Mouse (Mus musculus) liver, embryonic 13.5 days (tissue): ENCODE measurements around the gene Pknox1. TPM values are rescaled to one million over a fixed set of nuclear protein-coding genes. Genes with fewer than 3 reads are reported as not detected.

Experiments
- ATAC-seq: fragments of 200-750 bp; cut with Nextera tagmentation; 2 replicates; pipeline ENCODE4 v1.8.0; 2017; ENCODE audit warnings: low read depth, mild to moderate bottlenecking, moderate number of reproducible peaks, moderate library complexity
- DNase-seq: peaks from one replicate; pipeline ENCODE4 v3.0.0; 2022
- H3K27ac ChIP-seq: fragments of 300-500 bp; sonication (generic); 2 replicates; pipeline ENCODE4 v1.5.1; 2015; ENCODE audit warnings: moderate library complexity, mild to moderate bottlenecking, inconsistent platforms
- H3K27me3 ChIP-seq: fragments of 300-500 bp; sonication (generic); 2 replicates; pipeline ENCODE4 v1.6.1; 2015; ENCODE audit warnings: mild to moderate bottlenecking, inconsistent platforms
- H3K36me3 ChIP-seq: fragments of 300-500 bp; sonication (generic); 2 replicates; pipeline ENCODE4 v1.6.1; 2015; ENCODE audit warnings: mild to moderate bottlenecking, inconsistent platforms
- H3K4me1 ChIP-seq: fragments of 300-500 bp; sonication (generic); replicated peaks from 2 replicates; pipeline ENCODE4 v1.6.1; 2015; ENCODE audit warnings: inconsistent platforms
- H3K4me2 ChIP-seq: fragments of 300-500 bp; sonication (generic); 2 replicates; pipeline ENCODE4 v1.6.1; 2015; ENCODE audit warnings: inconsistent platforms, mild to moderate bottlenecking, moderate library complexity
- H3K4me3 ChIP-seq: fragments of 300-500 bp; sonication (generic); replicated peaks from 2 replicates; pipeline ENCODE4 v1.5.1; 2015; ENCODE audit warnings: mild to moderate bottlenecking, inconsistent platforms
- H3K9ac ChIP-seq: fragments of 300-500 bp; sonication (generic); 2 replicates; pipeline ENCODE4 v1.6.1; 2015; ENCODE audit warnings: mild to moderate bottlenecking, inconsistent platforms
- H3K9me3 ChIP-seq: fragments of 300-500 bp; sonication (generic); replicated peaks from 2 replicates; pipeline ENCODE4 v1.6.1; 2016; ENCODE audit warnings: inconsistent platforms
- WGBS: fragments of 180-500 bp; shearing (Covaris S2); methylation state at CpG from one replicate; pipeline ENCODE4 v1.1.7; 2015; ENCODE audit not compliant: insufficient replicate concordance; 5-methylcytosine and 5-hydroxymethylcytosine counted together
- polyA plus RNA-seq: library from polyadenylated mRNA; unstranded; fragments of >200 nt; fragmentation: Nextera tagmentation; extraction: Ambion mirVana; gene quantifications from 2 replicates; pipeline ENCODE4 v1.2.1, GENCODE M21; 2015

The Pknox1 gene
- polyA plus RNA-seq, 1 experiment from 2014 or later, result 11.1 TPM

- peaks cover 3% of the 10 kb centered on the region for H3K4me1 ChIP-seq
- no peak overlapping the region for H3K4me3 ChIP-seq
- no peak overlapping the region for H3K9ac ChIP-seq
- H3K4me2 ChIP-seq, result no peak overlapping the region
- H3K27ac ChIP-seq, result no peak overlapping the region
- DNase-seq (no peak), ATAC-seq (no peak)
- WGBS, result 66% methylated on average over 11 of the region's 11 CpGs
- no peaks in the 10 kb centered on the region for H3K9me3 ChIP-seq
- no peaks in the 10 kb centered on the region for H3K36me3 ChIP-seq
- no peaks in the 10 kb centered on the region for H3K27me3 ChIP-seq
Measured at GRCm38 (mm10) chr17:31557124-31557880, 7.2 kb upstream of the Pknox1 start.

- H3K9me3 ChIP-seq, result no peaks in the 10 kb centered on the region
- WGBS, result 66% methylated on average over 10 of the region's 10 CpGs
- H3K36me3 ChIP-seq, result no peaks in the 10 kb centered on the region
- no peak for DNase-seq
- H3K27ac ChIP-seq, result no peak overlapping the region
- ATAC-seq, result no peak
- no peak overlapping the region for H3K4me3 ChIP-seq
- H3K9ac ChIP-seq, result no peak overlapping the region
- no peak overlapping the region for H3K4me2 ChIP-seq
- H3K27me3 ChIP-seq, result no peaks in the 10 kb centered on the region
- H3K4me1 ChIP-seq, result peaks cover 4% of the 10 kb centered on the region
Measured at GRCm38 (mm10) chr17:31557947-31558542, 6.5 kb upstream of the Pknox1 start.

- DNase-seq (no peak), ATAC-seq (no peak)
- Histone ChIP-seq H3K4me1 (peaks cover 13% of the 10 kb centered on the region), H3K36me3 (no peaks in the 10 kb centered on the region), H3K4me2 (no peak overlapping the region), H3K9ac (no peak overlapping the region), H3K9me3 (no peaks in the 10 kb centered on the region), H3K4me3 (no peak overlapping the region), H3K27ac (no peak overlapping the region), H3K27me3 (no peaks in the 10 kb centered on the region)
- WGBS, result 63% methylated on average over 11 of the region's 11 CpGs
Measured at GRCm38 (mm10) chr17:31559021-31559789, 5.3 kb upstream of the Pknox1 start.

- no peaks in the 10 kb centered on the region for H3K27me3 ChIP-seq
- ATAC-seq (no peak), DNase-seq (peak; percentile 34)
- peak overlapping the region; percentile 80 for H3K27ac ChIP-seq
- H3K9ac ChIP-seq, result peak overlapping the region; percentile 78
- no peaks in the 10 kb centered on the region for H3K9me3 ChIP-seq
- no peaks in the 10 kb centered on the region for H3K36me3 ChIP-seq
- peaks cover 39% of the 10 kb centered on the region for H3K4me1 ChIP-seq
- H3K4me3 ChIP-seq, result peak overlapping the region; percentile 60
- H3K4me2 ChIP-seq, result peak overlapping the region; percentile 72
- WGBS, result 11% methylated on average over 12 of the region's 12 CpGs
Measured at GRCm38 (mm10) chr17:31563632-31564014, 911 bp upstream of the Pknox1 start.

GRCm38 (mm10) chr17:31564858-31565140 lies 265 bp downstream of the Pknox1 start:
- Histone ChIP-seq H3K4me1 (peaks cover 42% of the 10 kb centered on the region), H3K9me3 (no peaks in the 10 kb centered on the region), H3K27ac (peak overlapping the region; percentile 93), H3K36me3 (no peaks in the 10 kb centered on the region), H3K4me3 (peak overlapping the region; percentile 94), H3K9ac (peak overlapping the region; percentile 96), H3K4me2 (peak overlapping the region; percentile 98), H3K27me3 (no peaks in the 10 kb centered on the region)
- WGBS, result under 1% methylated on average over 44 of the region's 44 CpGs
- no peak for ATAC-seq
- DNase-seq, result no peak

GRCm38 (mm10) chr17:31565141-31566056 lies 865 bp downstream of the Pknox1 start:
- no peaks in the 10 kb centered on the region for H3K36me3 ChIP-seq
- under 1% methylated on average over 87 of the region's 88 CpGs for WGBS
- H3K9ac ChIP-seq, result peak overlapping the region; percentile 96

GRCm38 (mm10) chr17:31566276-31566675 lies 1.7 kb downstream of the Pknox1 start:
- WGBS, result 68% methylated on average over 6 of the region's 6 CpGs
- H3K4me1 ChIP-seq, result peaks cover 49% of the 10 kb centered on the region
- ATAC-seq, result no peak

More at GRCm38 (mm10) chr17:31565141-31566056, 865 bp downstream of the Pknox1 start:
- ATAC-seq (peak; percentile 21), DNase-seq (peak; percentile 52)
- peaks cover 45% of the 10 kb centered on the region for H3K4me1 ChIP-seq
- H3K9me3 ChIP-seq, result no peaks in the 10 kb centered on the region
- H3K4me3 ChIP-seq, result peak overlapping the region; percentile 94
- H3K27me3 ChIP-seq, result no peaks in the 10 kb centered on the region
- H3K4me2 ChIP-seq, result peak overlapping the region; percentile 98
- H3K27ac ChIP-seq, result peak overlapping the region; percentile 93

GRCm38 (mm10) chr17:31569756-31570155 lies 5.2 kb downstream of the Pknox1 start:
- Histone ChIP-seq H3K27me3 (no peaks in the 10 kb centered on the region), H3K36me3 (no peaks in the 10 kb centered on the region), H3K9me3 (no peaks in the 10 kb centered on the region), H3K9ac (no peak overlapping the region), H3K4me3 (no peak overlapping the region), H3K4me2 (no peak overlapping the region), H3K4me1 (peaks cover 42% of the 10 kb centered on the region), H3K27ac (no peak overlapping the region)
- ATAC-seq (no peak), DNase-seq (no peak)
- 81% methylated on average over 1 of the region's 1 CpGs for WGBS

More at GRCm38 (mm10) chr17:31566276-31566675, 1.7 kb downstream of the Pknox1 start:
- Histone ChIP-seq H3K4me3 (peak overlapping the region; percentile 94), H3K27me3 (no peaks in the 10 kb centered on the region), H3K4me2 (peak overlapping the region; percentile 98), H3K36me3 (no peaks in the 10 kb centered on the region), H3K9ac (peak overlapping the region; percentile 96), H3K9me3 (no peaks in the 10 kb centered on the region), H3K27ac (peak overlapping the region; percentile 93; the same call in 1 of the 2 replicates)
- no peak for DNase-seq

GRCm38 (mm10) chr17:31570321-31570925 lies 5.9 kb downstream of the Pknox1 start:
- ATAC-seq (peak; percentile 63; the same call in 1 of the 2 replicates), DNase-seq (no peak)
- H3K4me1 ChIP-seq, result peaks cover 42% of the 10 kb centered on the region
- H3K27ac ChIP-seq, result no peak overlapping the region
- H3K36me3 ChIP-seq, result 0 out of 2 replicates have a peak, but pooled peaks cover 1% of the 10 kb centered on the region
- no peak overlapping the region for H3K9ac ChIP-seq
- WGBS, result 74% methylated on average over 9 of the region's 9 CpGs
- no peak overlapping the region for H3K4me3 ChIP-seq
- H3K9me3 ChIP-seq, result no peaks in the 10 kb centered on the region
- no peaks in the 10 kb centered on the region for H3K27me3 ChIP-seq
- H3K4me2 ChIP-seq, result no peak overlapping the region

- no peak overlapping the region for H3K27ac ChIP-seq
- no peak overlapping the region for H3K4me2 ChIP-seq
- ATAC-seq, result no peak
- peaks cover 29% of the 10 kb centered on the region for H3K4me1 ChIP-seq
- no peak for DNase-seq
- H3K9ac ChIP-seq, result no peak overlapping the region
- 78% methylated on average over 5 of the region's 5 CpGs for WGBS
- H3K9me3 ChIP-seq, result no peaks in the 10 kb centered on the region
- H3K36me3 ChIP-seq, result 0 out of 2 replicates have a peak, but pooled peaks cover 4% of the 10 kb centered on the region
- no peak overlapping the region for H3K4me3 ChIP-seq
- H3K27me3 ChIP-seq, result no peaks in the 10 kb centered on the region
Measured at GRCm38 (mm10) chr17:31571689-31572088, 7.2 kb downstream of the Pknox1 start.
